Mouse (Mus musculus): ENCODE results near the gene Ciz1.

DNA sequence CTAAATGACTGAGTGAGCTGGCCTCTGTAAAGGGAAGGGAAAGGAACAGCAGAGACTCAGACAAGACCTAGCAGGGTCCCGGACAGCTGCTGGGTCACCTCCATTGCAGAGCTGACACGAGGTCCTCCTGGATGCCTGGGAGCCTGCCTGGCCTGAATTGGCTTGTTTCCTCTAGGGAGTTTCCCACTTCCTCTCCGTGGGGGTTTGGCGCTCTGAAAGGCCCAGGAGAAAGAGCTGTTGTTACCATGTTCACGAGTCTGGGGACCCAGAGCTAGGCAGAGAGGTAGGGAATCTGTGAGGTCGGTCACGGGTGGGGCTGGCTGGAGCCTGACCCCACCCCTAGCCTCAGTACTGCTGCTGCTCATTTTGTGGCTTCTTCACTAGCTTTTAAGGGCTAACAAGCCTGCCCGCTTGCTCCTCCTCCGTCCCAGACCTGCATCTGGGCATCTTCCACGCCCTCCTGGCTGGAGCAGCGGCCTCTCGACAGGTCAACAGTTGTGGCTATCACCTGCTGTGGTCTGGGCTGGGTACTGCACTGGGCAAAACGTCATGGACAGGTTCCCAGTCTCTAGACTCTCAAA is 1.6 kb upstream of the Ciz1 start:
- TF ChIP-seq CTCF (IDR thresholded peaks at IDR 0.05; ENCODE audit: borderline replicate concordance, insufficient read depth, low read length), result no peak
- TF ChIP-seq POLR2A (IDR thresholded peaks at IDR 0.05; ENCODE audit: low read depth, low read length), result no peak

Data from embryonic fibroblast, embryonic 13.5 days (primary cell).